Mouse (Mus musculus) lung, postnatal 0 days (tissue): Measurements from ENCODE around the gene Nr5a2.

Source experiments
- CTCF ChIP-seq: IDR thresholded peaks from 2 replicates; pipeline ENCODE4 v1.5.1; 2016; ENCODE audit warnings: antibody characterized with exemption, mild to moderate bottlenecking
- EP300 ChIP-seq: IDR thresholded peaks from 2 replicates; pipeline ENCODE4 v1.6.1; 2016; ENCODE audit warnings: antibody characterized with exemption, mild to moderate bottlenecking, control low read depth

DNA sequence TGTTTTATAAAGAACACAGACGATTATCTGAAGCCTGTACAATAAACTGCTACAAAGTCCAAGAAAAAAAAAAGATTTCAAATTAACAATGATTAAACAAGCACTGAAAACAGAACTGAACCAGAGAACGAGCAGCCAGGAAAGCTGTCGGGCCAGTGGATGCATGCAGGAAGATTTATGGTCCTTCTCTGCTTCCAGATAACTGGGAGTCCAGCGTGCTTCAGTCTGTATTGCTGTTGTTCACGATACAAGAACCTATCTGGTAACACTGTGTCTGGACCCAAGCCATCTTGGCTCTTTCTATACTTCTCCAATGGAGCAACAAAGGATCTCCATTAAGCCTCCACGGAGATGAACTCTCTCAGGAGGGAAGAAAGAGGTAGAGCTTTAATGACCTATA, 63.9 kb downstream of the Nr5a2 start:
- TF ChIP-seq CTCF (no peak), EP300 (no peak)
